Mouse (Mus musculus): ENCODE data around the gene 1700001P01Rik.
A peak's percentile ranks its signal among the peaks of the same experiment; 100 is the strongest.
"Not testable (repeated sequence)": the region's sequence is repeated elsewhere in the genome, so short reads cannot be mapped to it uniquely, and the experiment has no call there.

Gene 1700001P01Rik

DNA sequence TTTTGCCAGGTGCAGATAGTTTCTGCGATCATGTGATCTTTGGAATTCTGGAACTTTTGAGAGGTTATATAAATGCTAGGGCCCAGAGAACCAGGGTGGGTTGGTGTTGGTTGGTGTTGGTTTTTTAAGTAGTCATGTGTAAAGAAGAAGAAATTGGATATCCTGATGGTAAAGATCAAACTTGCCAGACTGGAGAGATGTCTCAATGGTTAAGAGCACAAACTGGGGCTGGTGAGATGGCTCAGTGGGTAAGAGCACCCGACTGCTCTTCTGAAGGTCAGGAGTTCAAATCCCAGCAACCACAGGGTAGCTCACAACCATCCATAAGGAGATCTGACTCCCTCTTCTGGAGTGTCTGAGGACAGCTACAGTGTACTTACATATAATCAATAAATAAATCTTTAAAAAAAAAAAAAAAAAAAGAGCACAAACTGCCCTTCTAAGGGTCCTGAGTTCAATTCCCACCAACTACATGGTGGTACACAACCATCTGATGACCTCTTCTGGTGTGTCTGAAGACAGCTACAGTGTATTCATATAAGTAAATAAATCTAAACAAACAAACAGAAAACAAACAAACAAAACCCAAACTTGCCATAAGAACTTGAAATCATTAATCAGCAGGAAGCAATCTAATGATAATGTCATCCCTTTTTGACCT is 15.2 kb upstream of the 1700001P01Rik start:
- DNase-seq, result not testable (repeated sequence)

- DNase-seq, result no peak
Observed at GRCm38 (mm10) chr11:97789727-97790126, 14.0 kb upstream of the 1700001P01Rik start.

GRCm38 (mm10) chr11:97787961-97788360 is 12.2 kb upstream of the 1700001P01Rik start:
- no peak for DNase-seq

- no peak for DNase-seq
Observed at GRCm38 (mm10) chr11:97782564-97782895, 6.8 kb upstream of the 1700001P01Rik start.

DNA sequence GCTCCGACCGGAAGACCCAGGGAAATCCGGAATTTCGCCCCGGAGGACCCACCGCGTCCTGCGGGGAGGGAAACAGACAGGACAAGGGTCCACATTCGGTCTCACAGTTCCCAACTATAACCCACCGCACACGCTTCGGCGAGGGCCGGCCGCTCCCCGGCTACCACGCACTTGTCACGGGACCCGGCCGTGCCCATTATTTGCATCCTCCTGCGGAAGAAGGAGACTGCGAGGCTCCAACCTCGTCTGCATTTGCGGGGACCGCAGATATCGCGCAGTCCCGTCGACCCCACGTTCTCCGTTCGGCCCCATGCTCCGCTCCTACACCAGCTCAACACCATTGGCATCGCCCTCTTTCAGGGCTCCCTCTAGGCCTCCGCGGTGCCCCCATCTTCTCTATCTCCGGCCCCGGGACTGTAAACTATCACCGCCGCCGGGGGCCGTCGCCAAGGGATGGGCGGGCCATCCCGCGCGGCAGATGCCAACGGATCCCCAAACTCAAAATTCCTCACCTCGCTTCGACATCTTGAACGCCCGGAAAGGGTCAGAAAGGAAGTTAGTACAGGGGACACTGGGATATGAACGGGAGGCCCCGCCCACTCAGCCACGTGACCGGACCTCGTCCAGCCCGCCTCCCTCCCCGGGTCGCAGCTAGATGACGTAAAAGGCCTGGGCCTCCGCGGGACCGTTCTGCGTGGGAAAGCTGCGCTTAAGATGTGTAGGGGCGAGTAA is 6.3 kb upstream of the 1700001P01Rik start, which contains the start of gene Rpl23:
TSS of gene Rpl23 (minus strand) at position 606 of the 732 bp plus-strand sequence.
- peak; percentile 97 for DNase-seq

DNA sequence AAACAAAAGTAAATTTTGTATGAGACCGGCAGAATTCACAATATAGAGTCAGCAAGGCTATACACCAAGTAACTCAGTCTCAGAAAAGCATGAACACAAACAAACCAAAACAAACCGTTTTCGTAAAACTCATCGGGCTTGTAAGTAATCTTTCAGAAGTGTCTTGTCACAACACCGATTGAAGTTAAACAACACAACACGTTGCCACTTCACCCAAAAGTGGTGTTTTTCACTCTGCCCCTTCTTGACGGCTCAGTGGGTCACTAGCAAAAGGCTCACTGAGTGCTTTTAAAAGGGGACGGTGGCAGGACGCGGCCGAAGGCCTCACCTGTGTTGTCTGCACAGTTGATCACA is 5.7 kb upstream of the 1700001P01Rik start:
- no peak for DNase-seq

GRCm38 (mm10) chr11:97779968-97780701 is 4.4 kb upstream of the 1700001P01Rik start:
- no peak for DNase-seq

DNA sequence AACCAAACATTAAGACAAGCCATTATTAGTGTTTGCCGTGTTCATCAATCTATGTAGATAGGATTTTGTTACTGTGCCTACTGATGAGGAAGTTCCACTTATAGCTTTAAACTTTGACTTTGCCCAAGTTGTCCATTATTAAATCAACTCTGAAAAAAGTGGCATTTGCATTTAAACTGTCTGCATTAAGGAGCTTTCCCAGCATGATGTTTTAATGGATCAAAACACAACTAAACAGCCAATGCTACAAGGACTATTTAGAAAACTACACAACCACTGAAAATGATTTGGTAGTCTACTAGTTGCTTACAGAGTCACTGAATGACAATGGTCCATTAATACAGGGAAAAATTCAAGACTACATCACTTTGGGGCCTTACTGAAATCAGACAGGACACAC is 3.2 kb upstream of the 1700001P01Rik start:
- no peak for DNase-seq

- DNase-seq, result no peak
Observed at GRCm38 (mm10) chr11:97777129-97777529, 1.4 kb upstream of the 1700001P01Rik start.

- no peak for DNase-seq
Observed at GRCm38 (mm10) chr11:97776497-97777128, 895 bp upstream of the 1700001P01Rik start.

GRCm38 (mm10) chr11:97775186-97775585 is 532 bp downstream of the 1700001P01Rik start:
- no peak for DNase-seq

- no peak for DNase-seq
Observed at GRCm38 (mm10) chr11:97771410-97771809, 4.3 kb downstream of the 1700001P01Rik start.

GRCm38 (mm10) chr11:97769704-97770103 is 6.0 kb downstream of the 1700001P01Rik start:
- no peak for DNase-seq

- DNase-seq, result peak; percentile 94
Observed at GRCm38 (mm10) chr11:97766154-97766881, 9.4 kb downstream of the 1700001P01Rik start, which contains the start of gene Cwc25. Cwc25 (minus strand) TSS chr11:97766556.

DNA sequence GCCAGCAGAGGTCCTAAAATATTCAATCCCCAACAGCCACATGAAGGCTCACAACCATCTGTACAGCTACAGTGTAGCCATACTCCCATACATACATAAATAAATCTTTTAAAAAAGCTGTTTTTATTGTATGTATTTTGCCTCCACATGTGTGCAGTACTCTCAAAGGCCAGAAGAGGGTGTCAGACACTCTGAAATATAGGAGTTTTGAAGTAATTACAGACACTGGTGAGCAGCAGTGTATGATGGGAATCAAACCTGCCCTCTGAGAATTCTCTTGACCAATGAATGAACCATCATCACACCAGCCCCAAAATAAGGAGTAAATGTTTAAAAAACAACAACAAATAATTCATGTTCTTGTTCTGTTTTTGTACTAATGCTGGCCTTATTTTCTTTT is 14.1 kb downstream of the 1700001P01Rik start:
- DNase-seq, result no peak

DNA sequence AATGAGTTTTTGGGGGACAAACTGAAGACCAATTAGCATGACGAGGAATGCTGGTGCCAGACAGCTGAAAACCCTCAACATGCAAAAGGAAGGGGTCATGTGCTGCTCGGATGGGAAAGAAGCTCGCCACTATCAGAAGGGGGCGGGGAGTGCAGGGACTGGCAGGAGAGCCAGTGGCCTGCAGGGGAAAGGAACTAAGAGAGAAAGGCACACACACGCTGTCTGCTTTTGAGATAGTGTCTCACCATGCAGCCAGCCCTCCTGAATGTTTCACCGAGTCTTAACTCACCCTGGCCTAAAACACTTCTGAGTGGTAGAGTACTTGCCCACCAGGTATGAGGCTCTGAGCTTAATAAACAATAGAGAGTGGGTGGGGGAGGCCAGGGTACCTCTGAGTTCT is 16.8 kb downstream of the 1700001P01Rik start:
- no peak for DNase-seq

- DNase-seq, result no peak
Observed at GRCm38 (mm10) chr11:97758125-97758524, 17.6 kb downstream of the 1700001P01Rik start.

DNA sequence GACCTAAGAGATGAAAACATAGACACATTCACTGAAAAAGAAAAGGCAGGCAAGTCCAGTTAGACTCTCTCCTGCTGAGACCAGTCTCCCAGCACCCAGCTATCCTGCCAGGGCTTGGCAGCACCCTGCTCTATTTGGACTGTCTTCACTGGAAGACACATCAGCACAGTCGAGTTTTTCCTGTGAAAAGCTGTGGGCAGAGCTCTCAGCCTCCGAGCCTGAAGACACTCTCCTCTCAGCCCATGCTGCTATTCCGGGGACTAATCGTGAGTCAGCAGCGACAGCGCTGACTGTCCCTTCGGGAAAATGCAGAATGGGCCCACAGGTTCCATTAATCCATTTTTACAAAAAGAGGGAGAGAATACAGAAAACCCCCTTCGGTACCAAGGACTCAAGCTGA is 22.4 kb downstream of the 1700001P01Rik start:
- DNase-seq, result no peak

DNA sequence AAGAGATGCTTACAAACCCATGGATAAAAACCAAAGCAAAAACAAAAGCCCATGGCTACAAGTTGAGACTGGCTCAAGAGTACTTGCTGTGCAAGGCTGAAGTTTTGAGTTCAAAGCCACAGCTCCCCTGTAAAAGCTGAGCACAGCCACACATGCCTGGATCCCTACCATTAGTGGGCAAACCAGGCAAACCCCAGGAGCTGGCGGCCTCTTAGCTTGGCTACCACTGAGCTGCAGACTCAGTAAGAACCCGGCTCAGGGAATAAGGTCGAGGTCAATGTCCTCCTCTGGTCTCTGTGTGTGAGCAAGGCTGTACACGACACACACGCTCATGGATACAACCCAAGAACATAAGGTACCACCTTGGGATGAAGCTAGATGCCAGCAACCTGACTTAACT is 27.2 kb downstream of the 1700001P01Rik start:
- DNase-seq, result no peak

GRCm38 (mm10) chr11:97747773-97748172 is 27.9 kb downstream of the 1700001P01Rik start:
- DNase-seq, result no peak

DNA sequence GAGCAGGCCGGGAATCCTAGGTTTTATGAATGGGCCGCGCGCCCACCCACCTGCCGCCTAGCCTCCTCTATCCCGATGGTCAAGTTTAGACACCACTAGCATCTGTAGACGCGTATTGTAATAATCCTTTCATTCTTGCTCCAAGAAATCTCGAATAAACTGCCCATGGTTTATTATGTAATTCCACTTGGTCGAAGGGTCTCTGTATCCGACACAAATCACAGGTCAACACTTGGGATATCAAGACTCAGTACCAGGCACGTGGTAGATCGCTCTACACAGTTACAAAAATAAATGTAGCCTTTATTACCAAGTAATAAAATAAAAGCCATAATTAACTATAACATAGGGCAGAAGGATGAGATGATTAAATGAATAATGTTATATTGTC is 30.4 kb downstream of the 1700001P01Rik start:
- no peak for DNase-seq

DNA sequence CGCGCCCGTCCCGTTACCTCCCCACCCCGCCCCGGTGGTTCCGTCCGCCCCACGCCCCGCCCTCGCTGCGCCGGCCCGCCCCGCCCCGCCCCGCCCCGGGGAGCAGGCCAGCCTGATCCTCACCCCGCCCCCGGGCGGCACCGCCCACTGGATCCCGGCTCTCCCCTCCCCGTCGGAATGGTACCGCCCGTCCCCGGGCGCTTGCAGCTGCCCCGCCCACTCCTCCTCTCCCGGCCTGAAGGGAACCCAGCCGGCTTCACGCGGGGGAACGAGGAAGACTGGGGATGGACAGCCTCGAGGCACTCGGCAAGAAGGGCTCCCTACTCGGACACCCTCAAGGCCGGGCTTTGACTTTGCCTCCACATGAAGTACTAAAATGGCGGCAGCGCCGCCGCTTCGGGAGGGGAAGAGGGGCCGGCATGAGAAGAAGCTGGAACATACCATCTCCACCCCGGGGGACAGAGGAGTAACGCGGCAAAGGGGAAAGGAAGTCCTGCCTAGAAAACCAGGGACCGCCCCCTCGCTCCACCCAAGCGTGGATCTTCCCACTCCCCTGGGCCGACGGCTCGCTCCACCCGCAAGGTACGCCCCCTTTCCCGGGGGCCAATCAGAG is 30.9 kb downstream of the 1700001P01Rik start:
- DNase-seq, result peak; percentile 99

Measured in kidney, adult 11 months (tissue).